8 mouse cellular contexts compared by ENCODE assay signal in the genomic region with DNA sequence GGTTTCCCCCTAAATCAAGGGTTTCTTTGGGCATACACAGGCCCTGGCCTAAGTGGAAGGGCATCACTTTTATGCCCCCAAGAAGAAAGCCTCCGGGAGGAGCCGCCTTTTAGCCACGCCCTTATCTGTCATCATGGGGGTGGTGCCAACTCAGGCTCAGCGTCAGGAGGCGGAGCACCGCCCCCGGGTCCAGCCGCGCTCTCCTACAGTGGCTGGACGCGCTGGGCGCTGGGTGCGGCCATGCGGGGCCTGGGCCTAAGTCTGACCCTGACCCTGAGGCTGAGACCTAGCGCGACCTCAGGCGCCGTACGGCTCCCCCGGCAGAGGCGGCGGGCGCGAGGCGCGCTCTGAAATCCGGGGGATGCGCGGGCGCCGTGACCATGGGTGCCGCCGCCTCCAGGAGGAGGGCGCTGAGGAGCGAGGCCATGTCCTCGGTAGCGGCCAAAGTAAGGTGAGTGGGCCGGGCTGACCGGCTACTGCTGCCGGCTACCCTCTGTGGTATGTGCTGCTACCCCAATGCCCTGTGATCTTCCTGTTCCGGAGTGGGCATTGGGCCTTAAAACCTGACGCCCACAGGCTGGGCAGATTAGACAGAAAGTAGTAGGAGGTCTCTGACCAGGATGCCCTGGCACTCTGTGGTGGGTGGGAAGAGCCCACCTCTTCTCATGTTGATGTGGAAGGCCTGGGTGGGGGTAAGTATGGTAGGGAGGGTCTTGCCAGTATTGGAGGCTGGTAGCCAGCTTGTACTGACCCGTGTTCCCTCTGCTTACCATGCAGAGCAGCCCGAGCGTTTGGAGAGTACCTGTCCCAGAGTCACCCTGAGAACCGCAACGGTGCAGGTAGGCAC. TPM values are rescaled to one million over a fixed set of nuclear protein-coding genes. Genes with fewer than 3 reads are reported as not detected.
DNase-seq lines count a peak whose midpoint lies in the region; ATAC-seq lines count a peak whose summit lies in the region.

A gene (plus strand): TSS at position 135 of the 847 bp plus-strand sequence.

- peak within 1 kb of the TSS; percentile 82 for H3K4me3 ChIP-seq in hindbrain, embryonic 12.5 days

- peak within 1 kb of the TSS; percentile 35; the same call in 1 of the 2 replicates for H3K27ac ChIP-seq in hindbrain, embryonic 12.5 days

- peak; percentile 90 for ATAC-seq in hindbrain, embryonic 12.5 days (ENCODE audit: low FRiP score)

- peaks cover 14% of the 10 kb centered on the region for H3K4me1 ChIP-seq in hindbrain, embryonic 12.5 days

- no peaks in the 10 kb centered on the region for H3K27me3 ChIP-seq in hindbrain, embryonic 12.5 days

- H3K4me2 ChIP-seq in hindbrain, embryonic 12.5 days (replicated peaks): peak within 1 kb of the TSS; percentile 90

- peak within 1 kb of the TSS; percentile 86 for H3K9ac ChIP-seq in hindbrain, embryonic 12.5 days

- H3K9me3 ChIP-seq in hindbrain, embryonic 12.5 days (replicated peaks): no peaks in the 10 kb centered on the region

- peak; percentile 79 for DNase-seq in MN1 (ENCODE audit: low spot score)
- peak; percentile 82 for DNase-seq in cerebellum, adult 9-11 months
- peak; percentile 81 to 86 for DNase-seq in frontal cortex, postnatal 10 days (ENCODE audit: low spot score in 2 of 2)
- peak; percentile 87 to 94 for DNase-seq in layer of hippocampus, postnatal 14 days (ENCODE audit: low spot score in 2 of 2)
- DNase-seq in lung, postnatal 14 days: peak; percentile 92
- peak; percentile 61 for DNase-seq in retina, adult 2 months (ENCODE audit: low read depth, low spot score)
- DNase-seq in thymus, postnatal 36 days: peak; percentile 73

- WGBS in hindbrain, embryonic 12.5 days: 4% methylated on average over 47 of the region's 47 CpGs

- H3K36me3 ChIP-seq in hindbrain, embryonic 12.5 days: peaks cover 27% of the 10 kb centered on the region

RNA-seq across cellular contexts. Expression of the gene that starts here (rescaled TPM):
- 108 and 115 TPM in 2 replicates for polyA plus RNA-seq in hindbrain, embryonic 12.5 days (2016; fragmentation: Nextera tagmentation; extraction: Ambion mirVana)
- 1,000 to 10,000 TPM in 1 of 2 experiments, 100 to 1,000 TPM in 1; 982 to 1,031 TPM for total RNA-seq in layer of hippocampus, postnatal 14 days (2021)

Comparison
In these comparisons a context has a peak if more than half of its experiments do, and no peak if none do; other contexts are left out.
1. Peak in every context shown above with its lines: DNase-seq, ATAC-seq, H3K4me3 ChIP-seq and H3K27ac ChIP-seq.